9 mouse cellular contexts compared by ENCODE assay signal in the genomic region with DNA sequence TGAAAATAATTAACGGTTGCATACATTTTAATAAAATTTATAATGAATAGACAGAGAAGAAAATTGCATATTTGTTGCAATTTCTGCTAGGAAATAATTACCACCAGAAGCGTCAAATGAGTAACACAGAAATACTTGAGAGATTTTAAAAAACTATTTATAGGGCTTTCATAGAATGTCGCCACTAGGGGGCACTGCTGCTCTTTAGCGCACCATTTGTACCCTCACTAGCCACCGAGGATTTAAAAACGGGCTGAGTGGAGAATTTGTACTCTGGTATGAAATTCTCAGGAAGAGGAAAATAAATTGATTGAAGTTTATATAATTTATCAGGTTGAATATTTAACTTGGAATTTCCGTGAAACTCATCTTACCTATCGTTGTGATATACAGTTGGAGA.
DNase-seq lines count a peak whose midpoint lies in the region; ATAC-seq and TF ChIP-seq lines count a peak whose summit lies in the region.
"Had no signal": no experiment of that assay in that cellular context is flagged by ENCODE, and none has a peak within 500 bp of the region (broad histone marks: within the 10 kb centered on the region; RNA-seq: fewer than 3 reads in every experiment).

No protein-coding gene starts in this region.

- intact Hi-C loops in heart, postnatal 25 days (cut with DNase I) = no loop called here

- H3K36me3 ChIP-seq in heart, postnatal 0 days (replicated peaks; ENCODE audit: control insufficient read depth, insufficient read depth, low read length) = no peaks in the 10 kb centered on the region
- no peaks in the 10 kb centered on the region for H3K36me3 ChIP-seq in midbrain, embryonic 11.5 days (ENCODE audit: control insufficient read depth, insufficient read depth, low read length)

- no peak overlapping the region for H3K4me2 ChIP-seq in heart, postnatal 0 days (ENCODE audit: low read depth, low read length)
- no peak overlapping the region for H3K4me2 ChIP-seq in midbrain, embryonic 11.5 days

- peak; percentile 80 for TF ChIP-seq CTCF in heart, postnatal 0 days (IDR thresholded peaks at IDR 0.05; ENCODE audit: low read depth)

- no peak overlapping the region for H3K9ac ChIP-seq in heart, postnatal 0 days (replicated peaks; ENCODE audit: low read depth, low read length)
- no peak overlapping the region for H3K9ac ChIP-seq in midbrain, embryonic 11.5 days (ENCODE audit: low read length)

- peak; percentile 55 for DNase-seq in heart, postnatal 0 days (ENCODE audit: low spot score)
- DNase-seq in heart, postnatal 25 days (ENCODE audit: low spot score) = no peak
- DNase-seq in R1 (ENCODE audit: low read depth, low spot score) = peak; percentile 62
- peak; percentile 89 to 92 for DNase-seq in cerebellum, postnatal 14 days
- peak; percentile 73 for DNase-seq in gastrocnemius, postnatal 10 days
- DNase-seq in layer of hippocampus, adult 9-11 months = peak; percentile 30
- peak; percentile 98 for DNase-seq in midbrain, embryonic 11.5 days (ENCODE audit: low spot score, missing footprints)
- DNase-seq in thymus, postnatal 25 days = peak; percentile 2

- no peak overlapping the region for H3K4me3 ChIP-seq in heart, postnatal 0 days (ENCODE audit: low read depth, low read length)
- H3K4me3 ChIP-seq in midbrain, embryonic 11.5 days (ENCODE audit: low read depth, low read length) = no peak overlapping the region
- H3K4me3 ChIP-seq: megakaryocyte, embryonic 14.5 days had no signal

- 14% methylated on average over 8 of the region's 8 CpGs for whole genome bisulfite sequencing in heart, postnatal 0 days
- WGBS in midbrain, embryonic 11.5 days = 19% methylated on average over 8 of the region's 8 CpGs

- no peak for ATAC-seq in heart, postnatal 0 days (ENCODE audit: insufficient read depth, low read depth)
- ATAC-seq in midbrain, embryonic 11.5 days (ENCODE audit: low FRiP score) = peak; percentile 83

- no peak overlapping the region for H3K27ac ChIP-seq in heart, postnatal 0 days (ENCODE audit: low read depth)
- H3K27ac ChIP-seq in midbrain, embryonic 11.5 days (ENCODE audit: low read depth, low read length) = no peak overlapping the region

- H3K9me3 ChIP-seq in heart, postnatal 0 days (replicated peaks; ENCODE audit: control insufficient read depth, low read length) = no peaks in the 10 kb centered on the region
- no peaks in the 10 kb centered on the region for H3K9me3 ChIP-seq in midbrain, embryonic 11.5 days (ENCODE audit: control insufficient read depth, low read length)
- H3K9me3 ChIP-seq: megakaryocyte, embryonic 14.5 days had no signal

- no peaks in the 10 kb centered on the region for H3K27me3 ChIP-seq in heart, postnatal 0 days (ENCODE audit: control insufficient read depth, insufficient read depth, low read length)
- H3K27me3 ChIP-seq in midbrain, embryonic 11.5 days (ENCODE audit: control insufficient read depth, insufficient read depth, low read length) = no peaks in the 10 kb centered on the region
- H3K27me3 ChIP-seq: megakaryocyte, embryonic 14.5 days had no signal

- no peak for TF ChIP-seq EP300 in heart, postnatal 0 days (IDR thresholded peaks at IDR 0.05; ENCODE audit: low read depth)

- no peaks in the 10 kb centered on the region for H3K4me1 ChIP-seq in heart, postnatal 0 days (ENCODE audit: control insufficient read depth, insufficient read depth)
- H3K4me1 ChIP-seq in midbrain, embryonic 11.5 days (ENCODE audit: control insufficient read depth, insufficient read depth, low read length) = no peaks in the 10 kb centered on the region
- H3K4me1 ChIP-seq: megakaryocyte, embryonic 14.5 days had no signal
